Mouse (Mus musculus) myocyte (in vitro differentiated cells): ENCODE measurements at regions not wholly inside any gene's neighbourhood (a gene's known extent, or its start where the extent isn't known, plus 50 kb on each side); places are given as distances from the start of the nearest gene placed in this dataset.

ENCODE experiments used
- H3K27me3 ChIP-seq: one replicate; pipeline ENCODE4 v1.6.1; 2011; ENCODE audit not compliant: control insufficient read depth, insufficient read depth, insufficient read length
- H3K36me3 ChIP-seq: one replicate; pipeline ENCODE4 v1.6.1; 2011; ENCODE audit not compliant: control insufficient read depth, insufficient read depth
- H3K4me2 ChIP-seq: one replicate; pipeline ENCODE4 v1.6.1; 2011; ENCODE audit warnings: low read depth, control low read depth
- H3K4me3 ChIP-seq: one replicate; pipeline ENCODE4 v1.5.1; 2011; ENCODE audit warnings: mild to moderate bottlenecking, control low read depth, moderate library complexity
- H3K79me2 ChIP-seq: one replicate; pipeline ENCODE4 v1.6.1; 2011; ENCODE audit not compliant: control insufficient read depth, insufficient read depth
- H3ac ChIP-seq: one replicate; pipeline ENCODE4 v1.6.1; 2011; ENCODE audit not compliant: control insufficient read depth, insufficient read length
- CEBPB ChIP-seq: IDR thresholded peaks from 2 replicates; pipeline ENCODE4 v1.6.1; 2011; ENCODE audit warnings: mild to moderate bottlenecking, moderate library complexity; ENCODE audit not compliant: poor library complexity, insufficient read depth, severe bottlenecking
- E2F4 ChIP-seq: IDR thresholded peaks from one replicate; pipeline ENCODE4 v1.6.1; 2011; ENCODE audit warnings: mild to moderate bottlenecking, control low read depth, moderate library complexity; ENCODE audit not compliant: insufficient read depth
- MAX ChIP-seq: IDR thresholded peaks from one replicate; pipeline ENCODE4 v1.6.1; 2011; ENCODE audit warnings: low read depth, mild to moderate bottlenecking, control low read depth
- MYOD1 ChIP-seq, 3 experiments: IDR thresholded peaks; one replicate each; pipeline ENCODE4 v1.6.1; 2011; ENCODE audit warnings: control low read depth in 2 of 3, low read depth in 2 of 3, mild to moderate bottlenecking in 2 of 3, moderate library complexity in 1 of 3; ENCODE audit not compliant: insufficient read length in 2 of 3, control insufficient read depth in 1 of 3
- MYOG ChIP-seq, 3 experiments: IDR thresholded peaks; one replicate each; pipeline ENCODE4 v1.6.1; 2011; ENCODE audit warnings: control low read depth in 2 of 3, low read depth in 2 of 3, mild to moderate bottlenecking in 2 of 3; ENCODE audit not compliant: insufficient read length in 2 of 3, control insufficient read depth in 1 of 3, insufficient read depth in 1 of 3
- POLR2A ChIP-seq: IDR thresholded peaks from one replicate; pipeline ENCODE4 v1.6.1; 2011; ENCODE audit warnings: low read depth, mild to moderate bottlenecking, control low read depth, moderate library complexity; ENCODE audit not compliant: insufficient read length
- POLR2AphosphoS2 ChIP-seq: IDR thresholded peaks from one replicate; pipeline ENCODE4 v1.6.1; 2011; ENCODE audit warnings: low read depth, control low read depth; ENCODE audit not compliant: insufficient read length
- REST ChIP-seq: IDR thresholded peaks from one replicate; pipeline ENCODE4 v1.6.1; 2011; ENCODE audit warnings: mild to moderate bottlenecking, control low read depth, moderate library complexity; ENCODE audit not compliant: insufficient read depth, insufficient read length
- SRF ChIP-seq: IDR thresholded peaks from one replicate; pipeline ENCODE4 v1.6.1; 2011; ENCODE audit warnings: low read depth; ENCODE audit not compliant: control insufficient read depth, insufficient read length
- TCF12 ChIP-seq: IDR thresholded peaks from one replicate; pipeline ENCODE4 v1.6.1; 2011; ENCODE audit warnings: mild to moderate bottlenecking, control low read depth; ENCODE audit not compliant: poor library complexity, insufficient read depth, severe bottlenecking
- TCF3 ChIP-seq: IDR thresholded peaks from one replicate; pipeline ENCODE4 v1.6.1; 2011; ENCODE audit warnings: low read depth, control low read depth; ENCODE audit not compliant: insufficient read length
- USF1 ChIP-seq: IDR thresholded peaks from one replicate; pipeline ENCODE4 v1.6.1; 2011; ENCODE audit warnings: low read depth, mild to moderate bottlenecking, control low read depth, moderate library complexity

GRCm38 (mm10) chr17:44336842-44337241, 148.5 kb downstream of the Clic5 start:
- no peak for TF ChIP-seq TCF3
- TF ChIP-seq SRF, result no peak
- TF ChIP-seq E2F4, result no peak
- no peak for TF ChIP-seq TCF12
- TF ChIP-seq POLR2A, result no peak
- no peak for TF ChIP-seq CEBPB
- no peak for TF ChIP-seq USF1
- H3K4me2 ChIP-seq, result no peak overlapping the region
- no peaks in the 10 kb centered on the region for H3K79me2 ChIP-seq
- H3K27me3 ChIP-seq, result no peaks in the 10 kb centered on the region
- H3K4me3 ChIP-seq, result no peak overlapping the region
- H3K36me3 ChIP-seq, result no peaks in the 10 kb centered on the region
- no peak overlapping the region for H3ac ChIP-seq

GRCm38 (mm10) chr17:44337253-44337652, 148.9 kb downstream of the Clic5 start:
- TF ChIP-seq CEBPB (no peak), MAX (no peak), SRF (no peak), TCF12 (no peak), TCF3 (no peak), POLR2AphosphoS2 (no peak), MYOD1 (IDR thresholded peaks at IDR 0.05; ENCODE audit: control insufficient read depth in 1 of 3, insufficient read length in 2 of 3, low read depth in 2 of 3) (no peak), MYOG (IDR thresholded peaks at IDR 0.05; ENCODE audit: control insufficient read depth in 1 of 3, insufficient read depth in 1 of 3, insufficient read length in 2 of 3, low read depth in 2 of 3) (no peak), POLR2A (no peak), E2F4 (no peak), USF1 (no peak), REST (no peak)
- Histone ChIP-seq H3K79me2 (no peaks in the 10 kb centered on the region), H3K4me3 (no peak overlapping the region), H3ac (no peak overlapping the region), H3K36me3 (no peaks in the 10 kb centered on the region), H3K4me2 (no peak overlapping the region), H3K27me3 (no peaks in the 10 kb centered on the region)

GRCm38 (mm10) chr17:44344542-44344941, 156.2 kb downstream of the Clic5 start:
- no peak overlapping the region for H3K4me2 ChIP-seq
- H3K36me3 ChIP-seq, result no peaks in the 10 kb centered on the region
- no peaks in the 10 kb centered on the region for H3K79me2 ChIP-seq
- TF ChIP-seq SRF (no peak), MYOG (IDR thresholded peaks at IDR 0.05; ENCODE audit: control insufficient read depth in 1 of 3, insufficient read depth in 1 of 3, insufficient read length in 2 of 3, low read depth in 2 of 3) (no peak), MAX (no peak), MYOD1 (IDR thresholded peaks at IDR 0.05; ENCODE audit: control insufficient read depth in 1 of 3, insufficient read length in 2 of 3, low read depth in 2 of 3) (no peak), USF1 (no peak), POLR2AphosphoS2 (no peak), CEBPB (no peak), TCF12 (no peak), TCF3 (no peak), E2F4 (no peak), POLR2A (no peak), REST (no peak)
- H3K27me3 ChIP-seq, result no peaks in the 10 kb centered on the region
- no peak overlapping the region for H3ac ChIP-seq
- no peak overlapping the region for H3K4me3 ChIP-seq

GRCm38 (mm10) chr17:44345374-44345773, 157.0 kb downstream of the Clic5 start:
- no peak for TF ChIP-seq TCF12
- no peak for TF ChIP-seq USF1
- no peak for TF ChIP-seq MYOD1 (IDR thresholded peaks at IDR 0.05; ENCODE audit: control insufficient read depth in 1 of 3, insufficient read length in 2 of 3, low read depth in 2 of 3)
- TF ChIP-seq MYOG (IDR thresholded peaks at IDR 0.05; ENCODE audit: control insufficient read depth in 1 of 3, insufficient read depth in 1 of 3, insufficient read length in 2 of 3, low read depth in 2 of 3), result no peak
- TF ChIP-seq SRF, result no peak
- no peak for TF ChIP-seq POLR2AphosphoS2
- no peak for TF ChIP-seq TCF3
- no peak for TF ChIP-seq E2F4
- no peak for TF ChIP-seq CEBPB
- TF ChIP-seq MAX, result no peak
- no peak for TF ChIP-seq POLR2A
- Histone ChIP-seq H3K27me3 (no peaks in the 10 kb centered on the region), H3ac (no peak overlapping the region)

More at GRCm38 (mm10) chr17:44345374-44345773, 157.0 kb downstream of the Clic5 start:
- Histone ChIP-seq H3K4me2 (no peak overlapping the region), H3K79me2 (no peaks in the 10 kb centered on the region), H3K36me3 (no peaks in the 10 kb centered on the region), H3K4me3 (no peak overlapping the region)
